Mouse (Mus musculus): Measurements from ENCODE around the gene Siglech. TPM values are rescaled to one million over a fixed set of nuclear protein-coding genes. Genes with fewer than 3 reads are reported as not detected.

Siglech gene
- 0.17 and 0.25 TPM in 2 replicates for polyA plus RNA-seq (2012; rRNA removed)
- polyA plus RNA-seq (2014; fragmentation: Nextera tagmentation; extraction: Ambion mirVana) = 0.24 and 0.42 TPM in 2 replicates

GRCm38 (mm10) chr7:55767926-55768325 is at the start of gene Siglech:
Gene Siglech, plus strand, starts transcription at chr7:55768178.
- H3K9ac ChIP-seq (replicated peaks) = no peak within 1 kb of the TSS
- WGBS (ENCODE audit: insufficient replicate concordance) = 18% methylated on average over 3 of the region's 3 CpGs
- no peaks in the 10 kb centered on the region for H3K9me3 ChIP-seq (ENCODE audit: control insufficient read depth, low read length)
- no peak within 1 kb of the TSS for H3K27ac ChIP-seq
- H3K4me3 ChIP-seq (ENCODE audit: insufficient read depth in 1 of 2, low read depth in 2 of 2, low read length in 2 of 2) = no peak within 1 kb of the TSS
- no peaks in the 10 kb centered on the region for H3K27me3 ChIP-seq (ENCODE audit: control insufficient read depth, insufficient read depth, low read length)
- no peak for ATAC-seq (ENCODE audit: insufficient read depth)
- DNase-seq (ENCODE audit: low read depth in 3 of 3, low spot score in 3 of 3) = no peak
- no peak within 1 kb of the TSS for H3K4me2 ChIP-seq (ENCODE audit: low read depth)
- H3K4me1 ChIP-seq (replicated peaks; ENCODE audit: control insufficient read depth in 2 of 2, insufficient read depth in 2 of 2, low read length in 1 of 2) = no peaks in the 10 kb centered on the region
- H3K36me3 ChIP-seq (replicated peaks; ENCODE audit: control insufficient read depth, insufficient read depth, low read depth) = no peaks in the 10 kb centered on the region
- TF ChIP-seq EP300 (IDR thresholded peaks at IDR 0.05; ENCODE audit: low read depth) (no peak), CTCF (IDR thresholded peaks at IDR 0.05; ENCODE audit: low read depth) (no peak)

GRCm38 (mm10) chr7:55722673-55723072 is 45.3 kb upstream of the Siglech start:
- Histone ChIP-seq H3K4me2 (ENCODE audit: low read depth) (no peak overlapping the region), H3K9ac (replicated peaks) (no peak overlapping the region), H3K4me3 (ENCODE audit: insufficient read depth in 1 of 2, low read depth in 2 of 2, low read length in 2 of 2) (no peak overlapping the region), H3K9me3 (ENCODE audit: control insufficient read depth, low read length) (no peaks in the 10 kb centered on the region), H3K4me1 (replicated peaks; ENCODE audit: control insufficient read depth in 2 of 2, insufficient read depth in 2 of 2, low read length in 1 of 2) (no peaks in the 10 kb centered on the region), H3K36me3 (replicated peaks; ENCODE audit: control insufficient read depth, insufficient read depth, low read depth) (no peaks in the 10 kb centered on the region), H3K27ac (no peak overlapping the region), H3K27me3 (ENCODE audit: control insufficient read depth, insufficient read depth, low read length) (no peaks in the 10 kb centered on the region)
- no peak for TF ChIP-seq EP300 (IDR thresholded peaks at IDR 0.05; ENCODE audit: low read depth)
- TF ChIP-seq CTCF (IDR thresholded peaks at IDR 0.05; ENCODE audit: low read depth) = no peak
- WGBS (ENCODE audit: insufficient replicate concordance) = 62% methylated on average over 7 of the region's 7 CpGs
- DNase-seq (ENCODE audit: low read depth in 3 of 3, low spot score in 3 of 3) (no peak), ATAC-seq (ENCODE audit: insufficient read depth) (no peak)

GRCm38 (mm10) chr7:55728903-55729302 is 39.1 kb upstream of the Siglech start:
- Histone ChIP-seq H3K36me3 (replicated peaks; ENCODE audit: control insufficient read depth, insufficient read depth, low read depth) (no peaks in the 10 kb centered on the region), H3K4me3 (ENCODE audit: insufficient read depth in 1 of 2, low read depth in 2 of 2, low read length in 2 of 2) (no peak overlapping the region), H3K27me3 (ENCODE audit: control insufficient read depth, insufficient read depth, low read length) (no peaks in the 10 kb centered on the region), H3K27ac (no peak overlapping the region), H3K9me3 (ENCODE audit: control insufficient read depth, low read length) (no peaks in the 10 kb centered on the region), H3K9ac (replicated peaks) (no peak overlapping the region), H3K4me2 (ENCODE audit: low read depth) (no peak overlapping the region), H3K4me1 (replicated peaks; ENCODE audit: control insufficient read depth in 2 of 2, insufficient read depth in 2 of 2, low read length in 1 of 2) (no peaks in the 10 kb centered on the region)
- TF ChIP-seq EP300 (IDR thresholded peaks at IDR 0.05; ENCODE audit: low read depth) (no peak), CTCF (IDR thresholded peaks at IDR 0.05; ENCODE audit: low read depth) (no peak)
- 22% methylated on average over 1 of the region's 1 CpGs for WGBS (ENCODE audit: insufficient replicate concordance)
- ATAC-seq (ENCODE audit: insufficient read depth) = no peak
- no peak for DNase-seq (ENCODE audit: low read depth in 3 of 3, low spot score in 3 of 3)

GRCm38 (mm10) chr7:55734483-55734882 is 33.5 kb upstream of the Siglech start:
- no peak overlapping the region for H3K9ac ChIP-seq (replicated peaks)
- 63% methylated on average over 2 of the region's 2 CpGs for WGBS (ENCODE audit: insufficient replicate concordance)
- no peak overlapping the region for H3K27ac ChIP-seq
- H3K4me3 ChIP-seq (ENCODE audit: insufficient read depth in 1 of 2, low read depth in 2 of 2, low read length in 2 of 2) = no peak overlapping the region
- H3K27me3 ChIP-seq (ENCODE audit: control insufficient read depth, insufficient read depth, low read length) = no peaks in the 10 kb centered on the region
- DNase-seq (ENCODE audit: low read depth in 3 of 3, low spot score in 3 of 3) (no peak), ATAC-seq (ENCODE audit: insufficient read depth) (no peak)
- no peaks in the 10 kb centered on the region for H3K4me1 ChIP-seq (replicated peaks; ENCODE audit: control insufficient read depth in 2 of 2, insufficient read depth in 2 of 2, low read length in 1 of 2)
- H3K36me3 ChIP-seq (replicated peaks; ENCODE audit: control insufficient read depth, insufficient read depth, low read depth) = no peaks in the 10 kb centered on the region
- TF ChIP-seq EP300 (IDR thresholded peaks at IDR 0.05; ENCODE audit: low read depth) (no peak), CTCF (IDR thresholded peaks at IDR 0.05; ENCODE audit: low read depth) (peak; percentile 34)
- H3K9me3 ChIP-seq (ENCODE audit: control insufficient read depth, low read length) = no peaks in the 10 kb centered on the region
- no peak overlapping the region for H3K4me2 ChIP-seq (ENCODE audit: low read depth)

GRCm38 (mm10) chr7:55737125-55737912 is 30.7 kb upstream of the Siglech start:
- no peak overlapping the region for H3K27ac ChIP-seq
- peak; percentile 57 for TF ChIP-seq CTCF (IDR thresholded peaks at IDR 0.05; ENCODE audit: low read depth)
- no peak for TF ChIP-seq EP300 (IDR thresholded peaks at IDR 0.05; ENCODE audit: low read depth)
- no peaks in the 10 kb centered on the region for H3K9me3 ChIP-seq (ENCODE audit: control insufficient read depth, low read length)
- H3K4me1 ChIP-seq (replicated peaks; ENCODE audit: control insufficient read depth in 2 of 2, insufficient read depth in 2 of 2, low read length in 1 of 2) = no peaks in the 10 kb centered on the region
- no peaks in the 10 kb centered on the region for H3K27me3 ChIP-seq (ENCODE audit: control insufficient read depth, insufficient read depth, low read length)
- H3K9ac ChIP-seq (replicated peaks) = no peak overlapping the region
- WGBS (ENCODE audit: insufficient replicate concordance) = 44% methylated on average over 4 of the region's 4 CpGs
- no peaks in the 10 kb centered on the region for H3K36me3 ChIP-seq (replicated peaks; ENCODE audit: control insufficient read depth, insufficient read depth, low read depth)
- ATAC-seq (ENCODE audit: insufficient read depth) (no peak), DNase-seq (ENCODE audit: low read depth in 3 of 3, low spot score in 3 of 3) (no peak)
- H3K4me2 ChIP-seq (ENCODE audit: low read depth) = no peak overlapping the region
- H3K4me3 ChIP-seq (ENCODE audit: insufficient read depth in 1 of 2, low read depth in 2 of 2, low read length in 2 of 2) = no peak overlapping the region

All from liver, embryonic 14.5 days (tissue).